Mouse (Mus musculus): Measurements from ENCODE around the gene Fkbpl.

DNA sequence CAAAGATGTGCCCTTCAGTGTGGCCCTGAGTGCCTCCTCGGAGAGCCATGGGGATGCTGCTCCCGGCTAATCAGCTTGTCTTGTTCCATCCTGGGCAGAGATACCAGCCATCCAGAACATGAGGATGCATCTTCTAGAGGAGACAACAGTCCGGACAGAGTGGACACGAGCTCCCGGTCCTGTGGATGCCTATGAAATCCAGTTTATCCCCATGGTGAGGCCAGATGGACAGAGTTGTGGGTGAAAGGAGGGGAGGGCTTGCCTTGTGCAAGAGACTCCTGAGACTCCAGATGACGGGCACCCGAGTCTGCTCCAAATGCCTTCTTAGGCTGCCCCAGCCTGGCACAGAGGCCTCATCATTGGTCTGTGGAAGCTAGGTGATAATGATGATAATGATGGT is 28.6 kb downstream of the Fkbpl start:
- TF ChIP-seq CTCF (IDR thresholded peaks at IDR 0.05; ENCODE audit: insufficient read depth, low read length), result no peak
- TF ChIP-seq POLR2A (IDR thresholded peaks at IDR 0.05; ENCODE audit: borderline replicate concordance, extremely low read depth, low read depth, low read length), result no peak
